Mouse (Mus musculus): ENCODE data around the gene Ifitm1. TPM values are rescaled to one million over a fixed set of nuclear protein-coding genes. Genes with fewer than 3 reads are reported as not detected.

Ifitm1 gene
- polyA plus RNA-seq (2016; fragmentation: Nextera tagmentation; extraction: Ambion mirVana): 7.8 and 10.3 TPM in 2 replicates

DNA sequence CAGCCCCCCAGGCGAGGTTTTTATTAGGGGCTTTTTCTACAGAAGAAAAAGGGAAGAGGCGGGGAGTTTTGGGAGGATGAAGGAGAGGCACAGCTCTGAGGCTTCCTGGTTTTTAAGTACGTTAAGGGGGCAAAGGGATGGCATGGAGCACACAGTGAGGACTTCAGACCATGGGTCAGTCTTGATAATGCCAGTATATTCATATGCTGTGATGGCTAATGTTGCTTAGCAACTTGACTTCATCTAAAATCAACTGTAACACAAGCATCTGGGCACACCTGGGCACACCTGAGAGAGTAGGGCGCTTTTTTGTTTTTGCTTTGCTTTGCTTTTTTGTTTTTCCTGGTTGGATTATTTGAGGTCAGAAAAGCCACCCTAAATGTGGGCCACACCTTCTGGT lies at the start of gene Ifitm1:
Ifitm1 (plus strand) TSS at position 301 of the 400 bp plus-strand sequence.
- Histone ChIP-seq H3K27ac (replicated peaks) (no peak within 1 kb of the TSS), H3K27me3 (peaks cover 4% of the 10 kb centered on the region; the same call in 1 of the 2 replicates), H3K9me3 (no peaks in the 10 kb centered on the region), H3K4me3 (no peak within 1 kb of the TSS), H3K4me1 (peaks cover 9% of the 10 kb centered on the region), H3K9ac (replicated peaks) (no peak within 1 kb of the TSS), H3K4me2 (replicated peaks) (no peak within 1 kb of the TSS), H3K36me3 (no peaks in the 10 kb centered on the region)
- WGBS: 80% methylated on average over 4 of the region's 4 CpGs
- ATAC-seq (ENCODE audit: low FRiP score, low read depth): no peak

GRCm38 (mm10) chr7:140919911-140920310 lies 47.1 kb upstream of the Ifitm1 start:
- H3K9ac ChIP-seq (replicated peaks): no peak overlapping the region
- H3K4me3 ChIP-seq: no peak overlapping the region
- no peak overlapping the region for H3K27ac ChIP-seq (replicated peaks)
- peaks cover 66% of the 10 kb centered on the region for H3K27me3 ChIP-seq
- no peaks in the 10 kb centered on the region for H3K36me3 ChIP-seq
- peaks cover 21% of the 10 kb centered on the region for H3K4me1 ChIP-seq
- 80% methylated on average over 4 of the region's 4 CpGs for WGBS
- no peak for ATAC-seq (ENCODE audit: low FRiP score, low read depth)
- H3K9me3 ChIP-seq: no peaks in the 10 kb centered on the region
- H3K4me2 ChIP-seq (replicated peaks): no peak overlapping the region

GRCm38 (mm10) chr7:140920418-140921029 lies 46.5 kb upstream of the Ifitm1 start, which contains the start of gene Nlrp6:
Gene Nlrp6 (plus strand): TSS chr7:140920902.
- ATAC-seq (ENCODE audit: low FRiP score, low read depth): no peak
- Histone ChIP-seq H3K4me2 (replicated peaks) (no peak within 1 kb of the TSS), H3K4me3 (0 out of 2 replicates have a peak within 1 kb of the TSS, but pooled peaks have one; percentile 45), H3K4me1 (peaks cover 21% of the 10 kb centered on the region), H3K9ac (replicated peaks) (no peak within 1 kb of the TSS), H3K9me3 (no peaks in the 10 kb centered on the region), H3K36me3 (no peaks in the 10 kb centered on the region), H3K27me3 (peaks cover 72% of the 10 kb centered on the region), H3K27ac (replicated peaks) (no peak within 1 kb of the TSS)
- 75% methylated on average over 8 of the region's 8 CpGs for WGBS

- Histone ChIP-seq H3K27me3 (peaks cover 76% of the 10 kb centered on the region), H3K27ac (replicated peaks) (no peak overlapping the region), H3K4me3 (peak overlapping the region; percentile 45; the same call in 1 of the 2 replicates), H3K4me1 (peaks cover 21% of the 10 kb centered on the region), H3K9ac (replicated peaks) (no peak overlapping the region), H3K36me3 (no peaks in the 10 kb centered on the region), H3K9me3 (no peaks in the 10 kb centered on the region), H3K4me2 (replicated peaks) (no peak overlapping the region; the same call in 1 of the 2 replicates)
- WGBS: 31% methylated on average over 22 of the region's 22 CpGs
- ATAC-seq (ENCODE audit: low FRiP score, low read depth): no peak
These were observed 45.6 kb upstream of the Ifitm1 start for GRCm38 (mm10) chr7:140921225-140921975.

DNA sequence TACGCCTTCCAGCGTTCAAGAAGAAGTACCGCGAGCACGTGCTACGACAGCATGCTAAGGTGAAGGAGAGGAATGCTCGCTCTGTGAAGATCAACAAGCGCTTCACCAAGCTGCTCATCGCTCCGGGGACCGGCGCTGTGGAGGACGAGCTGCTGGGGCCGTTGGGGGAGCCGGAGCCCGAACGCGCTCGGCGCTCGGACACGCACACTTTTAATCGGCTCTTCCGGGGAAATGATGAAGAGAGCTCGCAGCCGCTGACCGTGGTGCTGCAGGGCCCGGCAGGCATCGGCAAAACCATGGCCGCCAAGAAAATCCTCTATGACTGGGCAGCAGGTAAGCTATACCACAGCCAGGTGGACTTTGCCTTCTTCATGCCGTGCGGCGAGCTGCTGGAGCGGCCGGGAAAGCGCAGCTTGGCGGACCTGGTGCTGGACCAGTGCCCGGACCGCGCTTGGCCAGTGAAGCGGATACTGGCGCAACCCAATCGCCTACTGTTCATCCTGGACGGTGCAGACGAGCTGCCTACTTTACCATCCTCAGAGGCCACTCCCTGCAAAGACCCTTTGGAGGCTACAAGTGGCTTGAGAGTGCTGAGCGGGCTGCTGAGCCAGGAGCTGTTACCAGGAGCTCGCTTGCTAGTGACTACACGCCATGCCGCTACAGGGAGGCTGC lies 44.5 kb upstream of the Ifitm1 start:
- Histone ChIP-seq H3K9ac (replicated peaks) (no peak overlapping the region; the same call in 1 of the 2 replicates), H3K9me3 (no peaks in the 10 kb centered on the region), H3K4me1 (peaks cover 21% of the 10 kb centered on the region), H3K4me2 (replicated peaks) (peak overlapping the region; percentile 82), H3K4me3 (peak overlapping the region; percentile 45), H3K27ac (replicated peaks) (no peak overlapping the region), H3K27me3 (peaks cover 76% of the 10 kb centered on the region), H3K36me3 (no peaks in the 10 kb centered on the region)
- ATAC-seq (ENCODE audit: low FRiP score, low read depth): no peak
- WGBS: under 1% methylated on average over 49 of the region's 49 CpGs

GRCm38 (mm10) chr7:140923070-140923775 lies 43.8 kb upstream of the Ifitm1 start:
- Histone ChIP-seq H3K9me3 (no peaks in the 10 kb centered on the region), H3K4me2 (replicated peaks) (peak overlapping the region; percentile 82), H3K9ac (replicated peaks) (no peak overlapping the region; the same call in 1 of the 2 replicates), H3K4me3 (peak overlapping the region; percentile 45), H3K27me3 (peaks cover 74% of the 10 kb centered on the region), H3K4me1 (peaks cover 21% of the 10 kb centered on the region), H3K36me3 (no peaks in the 10 kb centered on the region), H3K27ac (replicated peaks) (no peak overlapping the region)
- WGBS: 17% methylated on average over 30 of the region's 30 CpGs
- no peak for ATAC-seq (ENCODE audit: low FRiP score, low read depth)

GRCm38 (mm10) chr7:140927181-140927580 lies 39.8 kb upstream of the Ifitm1 start:
- no peak overlapping the region for H3K9ac ChIP-seq (replicated peaks)
- no peaks in the 10 kb centered on the region for H3K36me3 ChIP-seq
- no peak overlapping the region for H3K4me3 ChIP-seq
- no peak overlapping the region for H3K27ac ChIP-seq (replicated peaks)
- no peak for ATAC-seq (ENCODE audit: low FRiP score, low read depth)
- no peak overlapping the region for H3K4me2 ChIP-seq (replicated peaks)
- peaks cover 14% of the 10 kb centered on the region for H3K4me1 ChIP-seq
- WGBS: 89% methylated on average over 6 of the region's 6 CpGs
- H3K27me3 ChIP-seq: peaks cover 38% of the 10 kb centered on the region
- H3K9me3 ChIP-seq: no peaks in the 10 kb centered on the region

DNA sequence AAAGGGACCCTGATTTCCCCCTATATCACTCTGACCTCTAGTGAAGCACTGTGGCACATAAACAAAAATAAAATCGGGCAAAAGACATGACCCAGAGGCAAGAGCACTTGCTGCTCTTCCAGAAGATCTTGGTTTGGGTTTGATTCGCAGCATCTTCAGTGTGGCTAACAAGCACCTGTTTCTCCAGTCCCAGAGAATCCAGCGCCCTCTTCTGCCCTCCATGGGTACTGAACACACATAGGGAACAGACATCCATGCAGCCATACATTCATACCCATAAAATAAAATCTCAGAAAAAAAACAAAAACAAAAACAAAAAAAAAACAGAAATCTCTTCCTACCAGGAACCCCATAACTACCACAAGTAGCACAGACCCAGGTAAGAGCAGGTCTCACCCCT lies 28.6 kb upstream of the Ifitm1 start:
- 44% methylated on average over 3 of the region's 3 CpGs for WGBS
- no peak overlapping the region for H3K4me2 ChIP-seq (replicated peaks)
- no peaks in the 10 kb centered on the region for H3K9me3 ChIP-seq
- no peak for ATAC-seq (ENCODE audit: low FRiP score, low read depth)
- H3K36me3 ChIP-seq: no peaks in the 10 kb centered on the region
- no peak overlapping the region for H3K4me3 ChIP-seq
- H3K4me1 ChIP-seq: peaks cover 17% of the 10 kb centered on the region
- no peak overlapping the region for H3K27ac ChIP-seq (replicated peaks)
- no peak overlapping the region for H3K9ac ChIP-seq (replicated peaks)
- 0 out of 2 replicates have a peak, but pooled peaks cover 4% of the 10 kb centered on the region for H3K27me3 ChIP-seq

GRCm38 (mm10) chr7:140938896-140939295 lies 28.1 kb upstream of the Ifitm1 start:
- 0 out of 2 replicates have a peak, but pooled peaks cover 4% of the 10 kb centered on the region for H3K27me3 ChIP-seq
- H3K4me2 ChIP-seq (replicated peaks): no peak overlapping the region
- H3K4me3 ChIP-seq: no peak overlapping the region
- ATAC-seq (ENCODE audit: low FRiP score, low read depth): no peak
- H3K4me1 ChIP-seq: peaks cover 17% of the 10 kb centered on the region
- no peaks in the 10 kb centered on the region for H3K9me3 ChIP-seq
- no peak overlapping the region for H3K9ac ChIP-seq (replicated peaks)
- 21% methylated on average over 2 of the region's 2 CpGs for WGBS
- no peaks in the 10 kb centered on the region for H3K36me3 ChIP-seq
- H3K27ac ChIP-seq (replicated peaks): no peak overlapping the region

GRCm38 (mm10) chr7:140939669-140940171 lies 27.3 kb upstream of the Ifitm1 start:
- no peak overlapping the region; the same call in 1 of the 2 replicates for H3K4me2 ChIP-seq (replicated peaks)
- peaks cover 17% of the 10 kb centered on the region for H3K4me1 ChIP-seq
- no peaks in the 10 kb centered on the region for H3K9me3 ChIP-seq
- no peaks in the 10 kb centered on the region for H3K36me3 ChIP-seq
- H3K9ac ChIP-seq (replicated peaks): no peak overlapping the region
- no peak for ATAC-seq (ENCODE audit: low FRiP score, low read depth)
- no peak overlapping the region for H3K27ac ChIP-seq (replicated peaks)
- WGBS: 7% methylated on average over 7 of the region's 8 CpGs
- no peak overlapping the region for H3K4me3 ChIP-seq
- 0 out of 2 replicates have a peak, but pooled peaks cover 4% of the 10 kb centered on the region for H3K27me3 ChIP-seq

All from midbrain, embryonic 12.5 days (tissue).